Mouse (Mus musculus): ENCODE results near the gene Gnpat.

Gene Gnpat

GRCm38 (mm10) chr8:124905482-124905881 is 42.6 kb downstream of the Gnpat start:
- DNase-seq = no peak

GRCm38 (mm10) chr8:124909936-124910335 is 47.1 kb downstream of the Gnpat start:
- peak in 1 of 2 experiments; percentile 55 for DNase-seq

GRCm38 (mm10) chr8:124910349-124910748 is 47.5 kb downstream of the Gnpat start:
- DNase-seq = peak; percentile 85 to 89

GRCm38 (mm10) chr8:124911938-124912872 is 49.4 kb downstream of the Gnpat start:
- peak in 1 of 2 experiments; percentile 31 for DNase-seq

- no peak for DNase-seq
Observed at GRCm38 (mm10) chr8:124914061-124914460, 51.2 kb downstream of the Gnpat start.

- DNase-seq = peak; percentile 52 to 56
Observed at GRCm38 (mm10) chr8:124917741-124918484, 55.1 kb downstream of the Gnpat start.

- peak in 1 of 2 experiments; percentile 47 for DNase-seq
Observed at GRCm38 (mm10) chr8:124921369-124922279, 58.8 kb downstream of the Gnpat start.

GRCm38 (mm10) chr8:124922490-124923089 is 59.8 kb downstream of the Gnpat start:
- DNase-seq = no peak

- DNase-seq = peak in 1 of 2 experiments; percentile 52
Observed at GRCm38 (mm10) chr8:124923971-124924652, 61.3 kb downstream of the Gnpat start.

- no peak for DNase-seq
Observed at GRCm38 (mm10) chr8:124925544-124926266, 62.9 kb downstream of the Gnpat start.

GRCm38 (mm10) chr8:124926351-124926771 is 63.5 kb downstream of the Gnpat start:
- no peak for DNase-seq

GRCm38 (mm10) chr8:124929006-124929405 is 66.2 kb downstream of the Gnpat start:
- no peak for DNase-seq

GRCm38 (mm10) chr8:124930086-124930485 is 67.3 kb downstream of the Gnpat start:
- DNase-seq = no peak

GRCm38 (mm10) chr8:124930649-124931048 is 67.8 kb downstream of the Gnpat start:
- DNase-seq = no peak

GRCm38 (mm10) chr8:124932435-124932834 is 69.6 kb downstream of the Gnpat start:
- no peak for DNase-seq

- no peak for DNase-seq
Observed at GRCm38 (mm10) chr8:124935116-124935515, 72.3 kb downstream of the Gnpat start.

- no peak for DNase-seq
Observed at GRCm38 (mm10) chr8:124936699-124937098, 73.9 kb downstream of the Gnpat start.

GRCm38 (mm10) chr8:124937293-124937692 is 74.5 kb downstream of the Gnpat start:
- DNase-seq = no peak

Data from cerebellum, postnatal 25 days (tissue).